Mouse (Mus musculus) MEL (cell line): ENCODE measurements around the gene Mbd3. TPM values are rescaled to one million over a fixed set of nuclear protein-coding genes. Genes with fewer than 3 reads are reported as not detected.

Source experiments
- DNase-seq: peaks from one replicate; pipeline ENCODE4 v3.0.0; 2011; ENCODE audit warnings: low read depth, low spot score
- H3K27ac ChIP-seq: 2 replicates; pipeline ENCODE4 v1.5.1; 2012; ENCODE audit warnings: low read depth, mild to moderate bottlenecking, control low read depth, low read length, moderate library complexity; ENCODE audit not compliant: control insufficient read depth
- H3K27me3 ChIP-seq, 2 experiments: fragments of 150-350 bp in 1 of 2; sonication (generic) in 1 of 2; 2 replicates each; pipeline ENCODE4 v1.6.1; 2012; ENCODE audit warnings: low read length in 2 of 2, mild to moderate bottlenecking in 2 of 2, improper control_type of control experiment in 1 of 2, moderate library complexity in 1 of 2; ENCODE audit not compliant: insufficient read depth in 2 of 2, control insufficient read depth in 1 of 2
- H3K36me3 ChIP-seq, 2 experiments: 2 replicates each; pipeline ENCODE4 v1.6.1; 2012 to 2014; ENCODE audit warnings: low read length in 2 of 2, improper control_type of control experiment in 1 of 2, inconsistent platforms in 1 of 2, mild to moderate bottlenecking in 1 of 2; ENCODE audit not compliant: insufficient read depth in 2 of 2, control insufficient read depth in 1 of 2
- H3K4me1 ChIP-seq, 2 experiments: fragments of 150-350 bp in 1 of 2; sonication (generic) in 1 of 2; 2 replicates each; pipeline ENCODE4 v1.6.1; 2012; ENCODE audit warnings: low read length in 2 of 2, improper control_type of control experiment in 1 of 2, mild to moderate bottlenecking in 1 of 2; ENCODE audit not compliant: insufficient read depth in 2 of 2, control insufficient read depth in 1 of 2
- H3K4me3 ChIP-seq, 2 experiments: fragments of 150-350 bp in 1 of 2; sonication (generic) in 1 of 2; 2 replicates each; pipeline ENCODE4 v1.5.1; 2012; ENCODE audit warnings: low read depth in 2 of 2, low read length in 2 of 2, mild to moderate bottlenecking in 2 of 2, moderate library complexity in 2 of 2, control low read depth in 1 of 2, improper control_type of control experiment in 1 of 2; ENCODE audit not compliant: control insufficient read depth in 1 of 2, insufficient read depth in 1 of 2
- H3K79me2 ChIP-seq: 2 replicates; pipeline ENCODE4 v1.6.1; 2012; ENCODE audit warnings: mild to moderate bottlenecking, low read length, moderate library complexity; ENCODE audit not compliant: control insufficient read depth, poor library complexity, insufficient read depth
- H3K9ac ChIP-seq: 2 replicates; pipeline ENCODE4 v1.6.1; 2012; ENCODE audit warnings: low read depth, mild to moderate bottlenecking, control low read depth, low read length, moderate library complexity; ENCODE audit not compliant: control insufficient read depth, poor library complexity, severe bottlenecking
- H3K9me3 ChIP-seq: fragments of 150-350 bp; sonication (generic); replicated peaks from 2 replicates; pipeline ENCODE4 v1.6.1; 2012; ENCODE audit warnings: mild to moderate bottlenecking, low read length, improper control_type of control experiment, moderate library complexity; ENCODE audit not compliant: insufficient read depth
- ELF1 ChIP-seq: IDR thresholded peaks from 2 replicates; pipeline ENCODE4 v1.6.1; 2014; ENCODE audit warnings: low read depth, mild to moderate bottlenecking, inconsistent platforms, low read length, improper control_type of control experiment, moderate library complexity
- EP300 ChIP-seq, 2 experiments: IDR thresholded peaks; 2 replicates each; pipeline ENCODE4 v1.6.1; 2011; ENCODE audit warnings: improper control_type of control experiment in 2 of 2, low read length in 2 of 2, low read depth in 1 of 2, mild to moderate bottlenecking in 1 of 2
- KAT2A ChIP-seq: conservative IDR thresholded peaks from 2 replicates; pipeline ENCODE4 v1.6.1; 2012; ENCODE audit warnings: low read depth, low read length, improper control_type of control experiment, inconsistent platforms
- MAZ ChIP-seq: IDR thresholded peaks from 2 replicates; pipeline ENCODE4 v1.6.1; 2012; ENCODE audit warnings: low read depth, mild to moderate bottlenecking, inconsistent platforms, low read length, improper control_type of control experiment
- MEF2A ChIP-seq: IDR thresholded peaks from 2 replicates; pipeline ENCODE4 v1.6.1; 2014; ENCODE audit warnings: low read depth, mild to moderate bottlenecking, inconsistent platforms, low read length, improper control_type of control experiment; ENCODE audit not compliant: poor library complexity, insufficient replicate concordance, severe bottlenecking; ENCODE audit errors: extremely low read depth
- MYB ChIP-seq: IDR thresholded peaks from 2 replicates; pipeline ENCODE4 v1.6.1; 2011; ENCODE audit warnings: mild to moderate bottlenecking, low read depth, low read length, improper control_type of control experiment
- POLR2A ChIP-seq, 2 experiments: IDR thresholded peaks; 2 replicates each; pipeline ENCODE4 v1.6.1; 2011 to 2012; ENCODE audit warnings: low read length in 2 of 2, mild to moderate bottlenecking in 2 of 2, control low read depth in 1 of 2, improper control_type of control experiment in 1 of 2, low read depth in 1 of 2, moderate library complexity in 1 of 2; ENCODE audit not compliant: control insufficient read depth in 1 of 2, insufficient read depth in 1 of 2, poor library complexity in 1 of 2
- POLR2AphosphoS2 ChIP-seq: IDR thresholded peaks from 2 replicates; pipeline ENCODE4 v1.6.1; 2011; ENCODE audit warnings: low read length, improper control_type of control experiment
- RCOR1 ChIP-seq: IDR thresholded peaks from 2 replicates; pipeline ENCODE4 v1.6.1; 2012; ENCODE audit warnings: low read depth, mild to moderate bottlenecking, inconsistent platforms, low read length, improper control_type of control experiment
- SIN3A ChIP-seq: IDR thresholded peaks from 2 replicates; pipeline ENCODE4 v1.6.1; 2012; ENCODE audit warnings: low read length, improper control_type of control experiment, inconsistent platforms
- ZNF384 ChIP-seq: IDR thresholded peaks from 2 replicates; pipeline ENCODE4 v1.6.1; 2012; ENCODE audit warnings: low read depth, mild to moderate bottlenecking, inconsistent platforms, low read length, improper control_type of control experiment
- polyA plus RNA-seq, 2 experiments: library from polyadenylated mRNA; stranded (reverse) in 1 of 2; unstranded in 1 of 2; fragments of >175 nt in 1 of 2; fragments of >200 nt in 1 of 2; gene quantifications; 2 replicates each; pipeline versions ENCODE4 v1.2.1 to v1.2.4; 2012; ENCODE audit warnings: low replicate concordance in 2 of 2, low read depth in 1 of 2; ENCODE audit not compliant: insufficient read length in 2 of 2, insufficient read depth in 1 of 2, missing spikeins in 1 of 2
- total RNA-seq: library from RNA; depleted of rRNA; stranded (reverse); fragments of 300-350 nt; gene quantifications from 2 replicates; pipeline ENCODE4 v1.2.3, GENCODE M21; 2012

Mbd3 gene
- total and polyA plus RNA-seq, 3 experiments: 81.4 to 289 TPM; not detected in 1

GRCm38 (mm10) chr10:80363734-80364133 is 35.6 kb downstream of the Mbd3 start:
- Histone ChIP-seq H3K9me3 (no peaks in the 10 kb centered on the region), H3K9ac (no peak overlapping the region), H3K27ac (no peak overlapping the region)
- TF ChIP-seq MAZ (no peak), POLR2AphosphoS2 (no peak), RCOR1 (no peak), ZNF384 (no peak), EP300 (IDR thresholded peaks at IDR 0.05; ENCODE audit: low read depth in 1 of 2, low read length in 2 of 2) (no peak)
- TF ChIP-seq, all 39 proteins: peak for 0
- no peaks in the 10 kb centered on the region for H3K79me2 ChIP-seq
- H3K4me3 ChIP-seq: no peak overlapping the region
- no peaks in the 10 kb centered on the region for H3K4me1 ChIP-seq
- no peaks in the 10 kb centered on the region for H3K36me3 ChIP-seq
- peaks cover 2% of the 10 kb centered on the region in 2 experiments; a peak in 1 of 4 replicates for H3K27me3 ChIP-seq
- no peak for DNase-seq

GRCm38 (mm10) chr10:80357994-80358639 is 41.2 kb downstream of the Mbd3 start:
- no peak for DNase-seq
- no peak overlapping the region for H3K27ac ChIP-seq
- no peak overlapping the region for H3K9ac ChIP-seq
- H3K9me3 ChIP-seq: no peaks in the 10 kb centered on the region
- H3K27me3 ChIP-seq: no peaks in the 10 kb centered on the region
- H3K79me2 ChIP-seq: no peaks in the 10 kb centered on the region
- TF ChIP-seq MYB (no peak), MAZ (no peak), POLR2A (IDR thresholded peaks at IDR 0.05; ENCODE audit: control insufficient read depth in 1 of 2, insufficient read depth in 1 of 2, low read depth in 1 of 2, low read length in 2 of 2, poor library complexity in 1 of 2) (no peak), KAT2A (no peak), MEF2A (no peak)
- H3K36me3 ChIP-seq: peaks cover 0 to 1% of the 10 kb centered on the region in 2 experiments; a peak in 1 of 4 replicates
- H3K4me3 ChIP-seq: no peak overlapping the region
- H3K4me1 ChIP-seq: peaks cover 4 to 5% of the 10 kb centered on the region in 2 experiments

GRCm38 (mm10) chr10:80357336-80357735 is 42.0 kb downstream of the Mbd3 start:
- DNase-seq: no peak
- H3K9ac ChIP-seq: no peak overlapping the region
- H3K9me3 ChIP-seq: no peaks in the 10 kb centered on the region
- H3K79me2 ChIP-seq: no peaks in the 10 kb centered on the region
- peaks cover 0 to 7% of the 10 kb centered on the region in 2 experiments; a peak in 2 of 4 replicates for H3K36me3 ChIP-seq
- peaks cover 11 to 13% of the 10 kb centered on the region in 2 experiments for H3K4me1 ChIP-seq
- TF ChIP-seq SIN3A (no peak), MYB (no peak), ELF1 (no peak)
- TF ChIP-seq, all 39 proteins: peak for 0
- Histone ChIP-seq H3K4me3 (no peak overlapping the region), H3K27ac (no peak overlapping the region), H3K27me3 (no peaks in the 10 kb centered on the region)
